Mouse (Mus musculus) kidney, adult 2 months (tissue): Measurements from ENCODE around the gene Olfr1251.

Experiments used
- CTCF ChIP-seq: fragments of 200-500 bp; conservative IDR thresholded peaks from 2 replicates; pipeline ENCODE4 v1.5.1; 2011; ENCODE audit warnings: low read depth, mild to moderate bottlenecking, control low read depth, low read length, moderate library complexity, mixed read lengths; ENCODE audit not compliant: insufficient read depth, insufficient read length
- POLR2A ChIP-seq: fragments of 200-500 bp; IDR thresholded peaks from one replicate; pipeline ENCODE4 v1.6.1; 2011; ENCODE audit warnings: low read depth, low read length, control low read depth

- TF ChIP-seq CTCF (no peak), POLR2A (no peak)
These were observed 36.9 kb downstream of the Olfr1251 start, which contains the start of gene Olfr1249 for GRCm38 (mm10) chr2:89634883-89635282.
